Mouse (Mus musculus) MEL (cell line): Measurements from ENCODE around the gene Gpd2. TPM values are rescaled to one million over a fixed set of nuclear protein-coding genes. Genes with fewer than 3 reads are reported as not detected.

Experiments
- DNase-seq: peaks from one replicate; pipeline ENCODE4 v3.0.0; 2011; ENCODE audit warnings: low read depth, low spot score
- H3K27ac ChIP-seq: 2 replicates; pipeline ENCODE4 v1.5.1; 2012; ENCODE audit warnings: low read depth, mild to moderate bottlenecking, control low read depth, low read length, moderate library complexity; ENCODE audit not compliant: control insufficient read depth
- H3K27me3 ChIP-seq, 2 experiments: fragments of 150-350 bp in 1 of 2; sonication (generic) in 1 of 2; 2 replicates each; pipeline ENCODE4 v1.6.1; 2012; ENCODE audit warnings: low read length in 2 of 2, mild to moderate bottlenecking in 2 of 2, improper control_type of control experiment in 1 of 2, moderate library complexity in 1 of 2; ENCODE audit not compliant: insufficient read depth in 2 of 2, control insufficient read depth in 1 of 2
- H3K36me3 ChIP-seq, 2 experiments: 2 replicates each; pipeline ENCODE4 v1.6.1; 2012 to 2014; ENCODE audit warnings: low read length in 2 of 2, improper control_type of control experiment in 1 of 2, inconsistent platforms in 1 of 2, mild to moderate bottlenecking in 1 of 2; ENCODE audit not compliant: insufficient read depth in 2 of 2, control insufficient read depth in 1 of 2
- H3K4me1 ChIP-seq, 2 experiments: fragments of 150-350 bp in 1 of 2; sonication (generic) in 1 of 2; 2 replicates each; pipeline ENCODE4 v1.6.1; 2012; ENCODE audit warnings: low read length in 2 of 2, improper control_type of control experiment in 1 of 2, mild to moderate bottlenecking in 1 of 2; ENCODE audit not compliant: insufficient read depth in 2 of 2, control insufficient read depth in 1 of 2
- H3K4me3 ChIP-seq, 2 experiments: fragments of 150-350 bp in 1 of 2; sonication (generic) in 1 of 2; 2 replicates each; pipeline ENCODE4 v1.5.1; 2012; ENCODE audit warnings: low read depth in 2 of 2, low read length in 2 of 2, mild to moderate bottlenecking in 2 of 2, moderate library complexity in 2 of 2, control low read depth in 1 of 2, improper control_type of control experiment in 1 of 2; ENCODE audit not compliant: control insufficient read depth in 1 of 2, insufficient read depth in 1 of 2
- H3K79me2 ChIP-seq: 2 replicates; pipeline ENCODE4 v1.6.1; 2012; ENCODE audit warnings: mild to moderate bottlenecking, low read length, moderate library complexity; ENCODE audit not compliant: control insufficient read depth, poor library complexity, insufficient read depth
- H3K9ac ChIP-seq: 2 replicates; pipeline ENCODE4 v1.6.1; 2012; ENCODE audit warnings: low read depth, mild to moderate bottlenecking, control low read depth, low read length, moderate library complexity; ENCODE audit not compliant: control insufficient read depth, poor library complexity, severe bottlenecking
- H3K9me3 ChIP-seq: fragments of 150-350 bp; sonication (generic); replicated peaks from 2 replicates; pipeline ENCODE4 v1.6.1; 2012; ENCODE audit warnings: mild to moderate bottlenecking, low read length, improper control_type of control experiment, moderate library complexity; ENCODE audit not compliant: insufficient read depth
- BHLHE40 ChIP-seq: IDR thresholded peaks from 2 replicates; pipeline ENCODE4 v1.6.1; 2012; ENCODE audit warnings: low read depth, mild to moderate bottlenecking, inconsistent platforms, low read length, improper control_type of control experiment, borderline replicate concordance
- CHD2 ChIP-seq: IDR thresholded peaks from 2 replicates; pipeline ENCODE4 v1.6.1; 2011; ENCODE audit warnings: low read length, improper control_type of control experiment
- E2F4 ChIP-seq: IDR thresholded peaks from 2 replicates; pipeline ENCODE4 v1.6.1; 2011; ENCODE audit warnings: low read depth, low read length, improper control_type of control experiment, borderline replicate concordance
- GATA1 ChIP-seq: IDR thresholded peaks from 2 replicates; pipeline ENCODE4 v1.6.1; 2011; ENCODE audit warnings: low read depth, low read length, improper control_type of control experiment
- JUND ChIP-seq: IDR thresholded peaks from 2 replicates; pipeline ENCODE4 v1.6.1; 2011; ENCODE audit warnings: low read depth, mild to moderate bottlenecking, improper control_type of control experiment, low read length
- KAT2A ChIP-seq: conservative IDR thresholded peaks from 2 replicates; pipeline ENCODE4 v1.6.1; 2012; ENCODE audit warnings: low read depth, low read length, improper control_type of control experiment, inconsistent platforms
- MAFK ChIP-seq: IDR thresholded peaks from 2 replicates; pipeline ENCODE4 v1.6.1; 2011; ENCODE audit warnings: low read depth, mild to moderate bottlenecking, low read length, improper control_type of control experiment, borderline replicate concordance
- MAZ ChIP-seq: IDR thresholded peaks from 2 replicates; pipeline ENCODE4 v1.6.1; 2012; ENCODE audit warnings: low read depth, mild to moderate bottlenecking, inconsistent platforms, low read length, improper control_type of control experiment
- MEF2A ChIP-seq: IDR thresholded peaks from 2 replicates; pipeline ENCODE4 v1.6.1; 2014; ENCODE audit warnings: low read depth, mild to moderate bottlenecking, inconsistent platforms, low read length, improper control_type of control experiment; ENCODE audit not compliant: poor library complexity, insufficient replicate concordance, severe bottlenecking; ENCODE audit errors: extremely low read depth
- MXI1 ChIP-seq: IDR thresholded peaks from 2 replicates; pipeline ENCODE4 v1.6.1; 2011; ENCODE audit warnings: mild to moderate bottlenecking, low read depth, low read length, improper control_type of control experiment
- MYB ChIP-seq: IDR thresholded peaks from 2 replicates; pipeline ENCODE4 v1.6.1; 2011; ENCODE audit warnings: mild to moderate bottlenecking, low read depth, low read length, improper control_type of control experiment
- MYC ChIP-seq: IDR thresholded peaks from 2 replicates; pipeline ENCODE4 v1.6.1; 2011; ENCODE audit warnings: low read depth, mild to moderate bottlenecking, low read length, improper control_type of control experiment, moderate library complexity
- NRF1 ChIP-seq: IDR thresholded peaks from 2 replicates; pipeline ENCODE4 v1.6.1; 2014; ENCODE audit warnings: low read depth, mild to moderate bottlenecking, inconsistent platforms, low read length, improper control_type of control experiment, moderate library complexity; ENCODE audit not compliant: poor library complexity, insufficient read depth, severe bottlenecking
- POLR2A ChIP-seq, 2 experiments: IDR thresholded peaks; 2 replicates each; pipeline ENCODE4 v1.6.1; 2011 to 2012; ENCODE audit warnings: low read length in 2 of 2, mild to moderate bottlenecking in 2 of 2, control low read depth in 1 of 2, improper control_type of control experiment in 1 of 2, low read depth in 1 of 2, moderate library complexity in 1 of 2; ENCODE audit not compliant: control insufficient read depth in 1 of 2, insufficient read depth in 1 of 2, poor library complexity in 1 of 2
- POLR2AphosphoS2 ChIP-seq: IDR thresholded peaks from 2 replicates; pipeline ENCODE4 v1.6.1; 2011; ENCODE audit warnings: low read length, improper control_type of control experiment
- POLR2AphosphoS5 ChIP-seq: IDR thresholded peaks from 2 replicates; pipeline ENCODE4 v1.6.1; 2012; ENCODE audit warnings: low read depth, borderline replicate concordance, mild to moderate bottlenecking, inconsistent platforms, low read length, moderate library complexity, mixed read lengths
- RCOR1 ChIP-seq: IDR thresholded peaks from 2 replicates; pipeline ENCODE4 v1.6.1; 2012; ENCODE audit warnings: low read depth, mild to moderate bottlenecking, inconsistent platforms, low read length, improper control_type of control experiment
- SMC3 ChIP-seq: IDR thresholded peaks from 2 replicates; pipeline ENCODE4 v1.6.1; 2011; ENCODE audit warnings: low read depth, low read length, improper control_type of control experiment
- TAL1 ChIP-seq: IDR thresholded peaks from 2 replicates; pipeline ENCODE4 v1.6.1; 2012; ENCODE audit warnings: mild to moderate bottlenecking, inconsistent platforms, low read length, moderate library complexity, mixed read lengths
- TBP ChIP-seq: IDR thresholded peaks from 2 replicates; pipeline ENCODE4 v1.8.0; 2011; ENCODE audit warnings: low read depth, low read length, improper control_type of control experiment
- UBTF ChIP-seq: IDR thresholded peaks from 2 replicates; pipeline ENCODE4 v1.6.1; 2012; ENCODE audit warnings: low read depth, mild to moderate bottlenecking, inconsistent platforms, low read length, improper control_type of control experiment, moderate library complexity, borderline replicate concordance; ENCODE audit not compliant: insufficient read depth
- USF1 ChIP-seq: IDR thresholded peaks from 2 replicates; pipeline ENCODE4 v1.6.1; 2014; ENCODE audit warnings: low read depth, mild to moderate bottlenecking, inconsistent platforms, low read length, improper control_type of control experiment, moderate library complexity
- USF2 ChIP-seq, 2 experiments: IDR thresholded peaks; 2 replicates each; pipeline ENCODE4 v1.6.1; 2011 to 2012; ENCODE audit warnings: improper control_type of control experiment in 2 of 2, low read length in 2 of 2, borderline replicate concordance in 1 of 2, inconsistent platforms in 1 of 2, low read depth in 1 of 2, mild to moderate bottlenecking in 1 of 2; ENCODE audit not compliant: insufficient read depth in 1 of 2
- ZMIZ1 ChIP-seq: IDR thresholded peaks from 2 replicates; pipeline ENCODE4 v1.6.1; 2012; ENCODE audit warnings: low read depth, mild to moderate bottlenecking, inconsistent platforms, low read length, improper control_type of control experiment, moderate library complexity
- polyA plus RNA-seq, 2 experiments: library from polyadenylated mRNA; stranded (reverse) in 1 of 2; unstranded in 1 of 2; fragments of >175 nt in 1 of 2; fragments of >200 nt in 1 of 2; gene quantifications; 2 replicates each; pipeline versions ENCODE4 v1.2.1 to v1.2.4; 2012; ENCODE audit warnings: low replicate concordance in 2 of 2, low read depth in 1 of 2; ENCODE audit not compliant: insufficient read length in 2 of 2, insufficient read depth in 1 of 2, missing spikeins in 1 of 2
- total RNA-seq: library from RNA; depleted of rRNA; stranded (reverse); fragments of 300-350 nt; gene quantifications from 2 replicates; pipeline ENCODE4 v1.2.3, GENCODE M21; 2012

Gpd2 gene
- total and polyA plus RNA-seq, 3 experiments, result 16.9 to 72.8 (median 24.6) TPM

DNA sequence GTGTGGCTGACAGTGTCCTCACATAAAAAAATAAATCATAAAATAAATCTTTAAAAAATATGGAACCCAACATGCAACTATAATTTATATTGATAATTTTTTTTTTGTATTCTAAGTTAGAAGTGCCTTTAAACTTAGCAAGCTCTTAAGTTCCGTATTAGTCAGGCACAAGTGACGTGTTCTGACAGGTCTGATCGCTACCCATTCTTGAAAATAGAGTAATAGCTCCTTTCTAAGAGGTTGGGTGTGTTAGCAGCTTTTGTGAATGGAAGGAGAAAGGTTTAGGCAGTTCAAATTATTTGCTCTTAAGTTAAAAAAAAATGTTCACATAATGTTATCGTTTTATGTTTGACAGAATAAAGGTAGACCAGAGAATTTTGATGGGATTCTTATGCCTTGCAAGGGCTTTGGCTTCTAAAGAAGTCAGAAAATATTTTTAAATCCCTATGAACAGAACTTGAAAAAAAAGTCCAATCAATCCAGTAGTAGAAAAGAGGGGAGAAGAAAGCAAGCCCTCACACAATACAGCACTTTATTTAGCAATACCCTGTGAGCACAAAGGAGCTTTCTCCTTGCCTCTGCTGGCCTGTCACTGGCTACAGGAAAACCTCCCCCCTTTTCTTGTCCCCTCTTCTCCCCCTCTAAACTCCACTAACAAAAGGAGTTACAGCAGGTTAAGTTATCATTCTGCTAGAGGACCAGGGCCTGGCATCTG is 29.4 kb downstream of the Gpd2 start:
- Histone ChIP-seq H3K4me3 (no peak overlapping the region), H3K27me3 (no peaks in the 10 kb centered on the region), H3K9me3 (no peaks in the 10 kb centered on the region), H3K36me3 (no peaks in the 10 kb centered on the region), H3K79me2 (no peaks in the 10 kb centered on the region; the same call in 1 of the 2 replicates), H3K4me1 (no peaks in the 10 kb centered on the region; a peak in 1 of 4 replicates), H3K9ac (no peak overlapping the region), H3K27ac (no peak overlapping the region)
- no peak for DNase-seq
- TF ChIP-seq ZMIZ1 (no peak), MYB (no peak), MAZ (no peak), SMC3 (no peak), MAFK (no peak), MEF2A (no peak), USF1 (no peak), JUND (no peak), NRF1 (no peak), CHD2 (no peak), MXI1 (no peak), RCOR1 (no peak), KAT2A (no peak), TBP (no peak), USF2 (IDR thresholded peaks at IDR 0.05; ENCODE audit: borderline replicate concordance in 1 of 2, insufficient read depth in 1 of 2, low read depth in 1 of 2, low read length in 2 of 2) (no peak), TAL1 (no peak), MYC (no peak)

- Histone ChIP-seq H3K4me1 (no peaks in the 10 kb centered on the region; a peak in 1 of 4 replicates), H3K27ac (no peak overlapping the region), H3K4me3 (no peak overlapping the region), H3K9ac (no peak overlapping the region), H3K79me2 (no peaks in the 10 kb centered on the region; the same call in 1 of the 2 replicates), H3K27me3 (no peaks in the 10 kb centered on the region), H3K36me3 (no peaks in the 10 kb centered on the region), H3K9me3 (no peaks in the 10 kb centered on the region)
- TF ChIP-seq UBTF (no peak), NRF1 (no peak), POLR2A (IDR thresholded peaks at IDR 0.05; ENCODE audit: control insufficient read depth in 1 of 2, insufficient read depth in 1 of 2, low read depth in 1 of 2, low read length in 2 of 2, poor library complexity in 1 of 2) (no peak), POLR2AphosphoS5 (no peak), BHLHE40 (no peak), GATA1 (no peak), E2F4 (no peak), MYC (no peak), POLR2AphosphoS2 (no peak)
- no peak for DNase-seq
Observed at GRCm38 (mm10) chr2:57267394-57267716, 29.9 kb downstream of the Gpd2 start.
